Mouse (Mus musculus): ENCODE results near the gene Camk2n1. TPM values are rescaled to one million over a fixed set of nuclear protein-coding genes. Genes with fewer than 3 reads are reported as not detected.
A peak's percentile ranks its signal among the peaks of the same experiment; 100 is the strongest.

The Camk2n1 gene
- total RNA-seq, 2 experiments from 2014 or later = 1,251 to 1,365 TPM

DNA sequence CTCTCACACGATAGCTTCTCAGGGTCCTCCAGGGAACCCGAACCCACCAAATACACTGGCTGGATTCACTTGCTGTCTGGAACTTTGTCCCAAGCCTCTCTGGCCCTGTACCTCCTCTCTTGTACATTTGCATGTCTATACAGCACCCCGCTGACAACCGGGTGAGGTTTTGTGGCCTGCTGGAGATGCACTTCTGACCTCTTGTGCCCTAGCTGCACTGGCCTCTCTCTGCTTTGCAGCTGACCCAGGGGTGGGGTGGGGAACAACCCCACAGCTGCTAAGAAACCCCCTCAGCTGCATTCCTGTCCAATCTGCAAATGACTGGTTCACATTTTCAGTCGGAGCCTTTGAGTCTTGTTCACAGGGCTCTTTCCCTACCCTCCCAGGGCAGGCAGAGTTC lies 9.2 kb upstream of the Camk2n1 start:
- intact Hi-C loops (cut with DNase I) = loop anchor here (5.0 to 10.0 kb wide), 2 partner anchors 347 to 440 kb away; no protein-coding TSS in a partner anchor
- DNase-seq (ENCODE audit: low spot score in 2 of 2) = no peak

DNA sequence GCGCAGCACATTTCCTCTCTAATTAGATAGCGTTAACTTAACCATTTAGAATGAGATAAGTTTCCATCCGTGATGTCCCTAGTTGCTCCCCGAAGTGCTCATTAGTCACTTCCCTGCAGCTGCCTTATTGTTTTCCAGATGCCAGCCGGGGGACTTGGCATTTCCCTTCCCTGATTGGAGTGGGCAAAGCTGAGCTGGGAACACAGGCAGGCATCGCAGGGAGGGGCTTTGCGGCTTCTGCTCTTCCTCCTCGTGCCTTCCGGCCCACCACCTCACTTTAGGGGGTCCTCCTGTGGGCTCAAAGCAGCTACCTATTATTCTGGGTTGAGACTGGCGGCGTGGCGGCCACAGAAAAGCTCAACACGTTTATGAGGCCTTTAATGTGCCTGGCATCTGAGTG lies 7.1 kb upstream of the Camk2n1 start:
- peak in 1 of 2 experiments; percentile 53 for DNase-seq (ENCODE audit: low spot score in 2 of 2)
- intact Hi-C loops (cut with DNase I) = loop anchor here (1.0 to 10.0 kb wide), 6 partner anchors 115 to 438 kb away; no protein-coding TSS in a partner anchor

DNA sequence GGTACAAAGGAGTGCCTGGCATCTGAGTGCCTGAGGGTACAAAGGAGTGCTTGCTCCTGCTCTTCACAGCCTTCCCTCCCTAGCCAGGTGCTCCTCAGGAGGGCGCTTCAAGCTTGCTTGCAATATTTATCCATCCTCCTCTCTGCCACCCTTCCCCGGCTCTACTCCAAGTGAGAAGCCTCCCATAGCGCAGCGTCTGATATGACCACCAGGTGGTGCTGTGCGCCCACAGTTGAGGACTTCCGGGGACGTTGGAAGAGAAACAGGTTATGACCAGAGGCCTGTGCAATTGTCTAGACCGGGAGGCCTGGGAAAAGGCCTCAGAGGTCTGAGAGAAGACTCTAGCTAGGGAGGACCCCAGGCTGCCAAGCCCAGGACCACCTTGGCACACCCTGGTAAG lies 6.7 kb upstream of the Camk2n1 start:
- intact Hi-C loops (cut with DNase I) = loop anchor here (1.0 to 10.0 kb wide), 6 partner anchors 115 to 437 kb away; no protein-coding TSS in a partner anchor
- DNase-seq (ENCODE audit: low spot score in 2 of 2) = peak; percentile 93 to 97

DNA sequence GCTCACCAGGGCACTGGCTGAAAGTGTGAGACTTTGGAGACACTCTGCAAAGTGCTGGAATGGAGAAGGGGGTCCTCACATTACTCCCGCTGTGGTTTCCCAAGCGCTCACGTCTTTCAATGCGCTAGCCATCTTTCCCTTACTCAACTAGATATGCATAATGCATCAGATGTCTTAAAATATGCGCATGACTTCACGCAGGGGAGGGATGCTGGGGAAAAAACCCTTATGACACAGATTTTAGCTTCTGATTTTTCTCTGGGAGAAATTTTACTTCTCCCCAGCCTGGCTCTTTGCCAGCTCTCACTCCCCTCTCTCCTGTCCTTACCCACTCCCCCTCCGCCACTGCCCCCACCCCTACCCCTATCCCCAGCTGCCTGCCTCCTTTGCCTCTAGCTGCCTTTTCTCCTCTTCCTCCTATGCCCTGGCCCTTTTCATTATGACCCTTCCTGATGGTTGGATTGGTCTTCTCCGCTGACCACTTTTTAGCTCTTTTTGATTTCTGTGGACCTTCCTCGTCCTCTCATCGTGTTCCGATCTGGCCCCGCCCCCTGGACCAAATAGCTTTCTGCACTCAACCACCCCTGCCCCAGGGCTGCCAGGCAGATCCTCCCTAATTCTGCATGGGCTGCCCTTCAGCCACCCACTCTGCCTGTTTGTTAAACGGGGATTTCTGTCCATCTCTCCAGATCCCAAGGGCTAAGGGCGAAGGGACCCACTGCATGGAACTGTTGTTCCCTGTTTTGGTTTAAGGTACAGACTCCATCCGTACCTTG lies 6.1 kb upstream of the Camk2n1 start:
- DNase-seq (ENCODE audit: low spot score in 2 of 2) = peak; percentile 54 to 87
- intact Hi-C loops (cut with DNase I) = loop anchor here (1.0 to 10.0 kb wide), 6 partner anchors 114 to 437 kb away; no protein-coding TSS in a partner anchor

DNA sequence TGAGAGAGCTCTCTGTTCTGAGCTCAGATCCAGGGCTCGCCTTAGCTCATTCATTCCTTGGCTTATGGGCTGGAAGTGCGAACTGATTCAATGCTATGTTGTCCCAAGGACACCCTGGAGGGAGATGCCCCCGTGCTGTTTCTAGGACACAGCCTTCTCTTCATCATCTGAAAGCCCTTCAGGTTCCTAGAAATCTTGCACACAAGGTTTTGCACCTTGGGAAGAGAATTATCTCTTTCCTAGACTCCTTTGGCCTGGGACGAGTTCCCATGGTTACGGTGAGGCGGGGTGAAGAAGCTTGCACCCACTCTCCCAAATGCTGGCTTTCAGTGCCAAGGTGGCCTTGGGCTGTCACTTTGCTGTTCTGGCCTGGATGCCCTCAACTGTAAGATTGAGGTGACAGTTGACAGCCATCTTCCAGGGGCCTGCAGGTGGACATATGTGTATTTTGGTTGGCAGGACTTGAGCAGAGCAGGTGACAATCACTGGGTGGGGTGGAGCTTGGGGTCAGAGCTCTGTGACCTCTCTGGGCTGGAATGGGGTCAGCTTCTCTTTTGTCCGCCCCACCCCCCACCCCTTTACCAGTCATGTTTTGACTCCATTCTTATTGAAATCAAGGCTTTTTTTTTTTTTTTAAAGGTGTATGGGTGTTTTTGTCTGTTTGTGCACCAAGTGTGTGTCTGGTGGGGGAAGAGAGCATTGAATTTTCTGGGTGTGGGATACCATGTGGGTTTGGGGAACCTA lies 5.1 kb upstream of the Camk2n1 start:
- DNase-seq (ENCODE audit: low spot score in 2 of 2) = peak in 1 of 2 experiments; percentile 35
- intact Hi-C loops (cut with DNase I) = loop anchor here (5.0 to 10.0 kb wide), 2 partner anchors 343 to 436 kb away; no protein-coding TSS in a partner anchor

DNA sequence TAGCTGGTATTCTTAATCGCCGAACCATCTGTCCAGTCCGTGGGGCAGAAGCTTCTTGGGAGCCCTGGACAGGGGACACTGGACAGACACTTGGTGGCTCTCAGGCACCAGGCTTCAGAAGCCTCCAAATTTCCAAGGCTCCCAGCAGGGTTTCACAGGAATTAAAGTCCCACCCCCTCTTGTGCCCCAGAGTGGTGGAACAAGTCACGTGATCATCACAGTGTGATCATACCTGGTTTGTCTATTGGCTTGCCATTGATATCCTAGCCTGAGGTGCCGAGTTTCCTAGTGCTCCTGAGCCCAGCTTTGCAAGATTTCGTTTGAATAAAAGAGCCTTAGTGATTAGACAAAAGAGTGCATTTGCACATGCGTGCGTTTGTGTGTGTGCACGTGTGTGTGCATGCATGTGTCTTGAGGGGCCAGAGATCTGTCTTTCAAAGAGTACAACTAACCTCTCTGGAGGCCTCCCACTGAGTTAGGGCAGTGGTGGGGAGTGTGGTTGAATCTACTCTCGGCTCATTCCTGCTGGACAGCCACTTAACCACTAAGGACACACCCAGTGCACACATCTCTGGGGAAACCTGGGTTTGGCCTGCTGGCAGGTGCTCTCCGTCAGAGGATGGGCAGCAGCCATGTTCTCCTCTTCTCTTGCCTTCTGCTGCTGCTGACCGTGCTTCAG lies 4.3 kb upstream of the Camk2n1 start:
- DNase-seq (ENCODE audit: low spot score in 2 of 2) = no peak
- intact Hi-C loops (cut with DNase I) = loop anchor here (5.0 to 10.0 kb wide), 2 partner anchors 343 to 435 kb away; no protein-coding TSS in a partner anchor

DNA sequence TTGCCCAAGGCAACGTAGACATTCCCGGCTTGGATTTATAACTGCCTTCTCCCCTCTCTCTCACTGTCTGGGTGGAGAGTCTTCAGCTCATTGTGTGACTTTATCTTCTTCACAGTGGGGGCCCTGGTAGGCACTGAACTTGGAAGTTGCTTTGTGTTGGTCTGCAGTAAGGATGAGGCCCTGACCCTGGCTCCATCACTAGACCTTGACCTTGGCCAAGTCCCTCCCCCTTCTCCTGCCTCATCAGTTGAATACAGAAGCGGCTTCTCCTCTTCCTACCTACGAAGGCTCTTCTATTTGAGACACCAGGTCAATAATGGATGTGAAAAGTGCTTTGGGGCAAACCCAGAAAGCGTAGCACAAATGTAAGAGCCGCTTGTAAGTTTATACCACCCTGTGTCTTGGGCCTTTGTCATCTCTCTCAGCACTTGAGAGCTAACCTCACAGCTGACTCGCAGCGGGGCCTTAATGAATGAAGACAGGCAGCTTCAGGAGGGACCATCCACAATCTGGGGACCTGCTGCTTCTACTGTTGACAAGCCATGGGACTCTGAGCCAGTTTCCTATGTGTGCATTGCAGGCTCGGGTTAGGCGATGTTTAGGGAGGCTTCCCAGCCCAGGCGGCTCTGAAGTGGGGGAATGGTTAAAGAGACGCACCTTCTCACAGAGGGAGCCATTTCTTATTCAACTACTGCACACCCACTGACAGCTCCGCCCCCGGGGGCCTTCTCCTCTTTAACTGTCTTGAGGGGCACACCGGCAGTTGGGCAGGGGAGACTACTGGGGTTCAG lies 1.6 kb upstream of the Camk2n1 start:
- intact Hi-C loops (cut with DNase I) = no loop called here
- no peak for DNase-seq (ENCODE audit: low spot score in 2 of 2)

DNA sequence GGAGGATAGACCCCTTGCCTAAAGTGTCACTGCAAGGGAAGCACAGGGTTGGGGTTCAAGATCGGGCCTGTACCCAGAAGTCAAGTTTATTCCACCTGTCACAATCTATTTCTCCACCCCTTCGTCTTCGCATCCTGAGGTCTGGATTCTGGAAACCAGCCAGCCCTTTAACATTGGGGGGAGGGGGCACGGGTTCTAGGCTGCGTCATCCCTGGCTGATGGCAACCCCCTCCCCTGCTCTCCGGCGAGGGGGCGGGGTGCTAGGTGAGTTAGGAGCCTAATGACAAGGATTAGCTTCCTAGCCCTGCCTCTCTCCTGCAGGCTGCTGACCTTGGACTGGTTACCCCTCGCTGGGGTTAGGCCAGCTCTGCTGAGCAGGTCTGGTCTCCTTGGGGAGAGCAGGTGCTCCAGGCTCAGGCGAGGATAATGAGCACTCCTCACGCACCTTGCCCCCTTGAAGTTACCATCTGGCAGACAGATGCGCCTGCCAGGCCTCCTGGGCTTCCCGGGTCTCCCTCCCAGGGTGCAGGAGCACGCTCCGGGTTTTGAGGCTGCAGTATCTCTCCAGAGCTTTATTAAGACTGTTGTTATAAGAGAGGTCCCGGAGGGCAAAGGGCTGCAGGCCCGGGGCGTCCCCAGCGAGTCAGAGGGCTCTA lies 889 bp upstream of the Camk2n1 start:
- peak in 1 of 2 experiments; percentile 34 for DNase-seq (ENCODE audit: low spot score in 2 of 2)
- intact Hi-C loops (cut with DNase I) = no loop called here

DNA sequence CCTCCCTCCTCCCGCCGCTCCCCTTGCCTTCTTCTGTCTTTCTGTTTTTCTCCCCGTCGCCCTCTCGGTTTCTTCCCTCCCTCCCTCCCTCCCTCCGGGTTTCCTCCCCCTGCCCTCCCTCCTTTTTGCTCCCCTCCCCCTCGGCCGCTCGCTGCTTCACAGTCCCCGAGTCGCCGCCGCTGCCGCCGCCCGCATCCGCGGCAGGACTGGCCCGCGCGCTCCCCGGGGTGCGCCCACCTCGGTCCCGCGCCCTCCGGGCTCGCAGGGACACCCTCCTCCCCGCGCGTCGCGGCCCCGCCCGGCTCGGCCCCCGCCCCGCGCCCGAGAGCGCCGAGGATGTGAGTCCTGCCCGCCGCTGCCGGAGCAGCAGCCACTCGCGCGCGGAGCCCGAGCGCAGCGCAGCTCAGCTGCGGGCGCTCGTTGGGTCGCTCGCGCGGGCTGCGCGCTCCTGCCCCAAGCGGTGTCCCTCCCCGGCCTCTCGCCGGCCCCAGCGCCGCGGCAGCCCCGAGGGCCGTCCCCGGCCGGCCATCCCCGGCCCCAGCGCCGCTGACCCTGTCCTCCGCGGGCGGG lies 542 bp downstream of the Camk2n1 start:
- peak; percentile 79 to 86 for DNase-seq (ENCODE audit: low spot score in 2 of 2)
- intact Hi-C loops (cut with DNase I) = loop anchor here (1.0 to 2.0 kb wide), 2 partner anchors 50 to 108 kb away; no protein-coding TSS in a partner anchor

DNA sequence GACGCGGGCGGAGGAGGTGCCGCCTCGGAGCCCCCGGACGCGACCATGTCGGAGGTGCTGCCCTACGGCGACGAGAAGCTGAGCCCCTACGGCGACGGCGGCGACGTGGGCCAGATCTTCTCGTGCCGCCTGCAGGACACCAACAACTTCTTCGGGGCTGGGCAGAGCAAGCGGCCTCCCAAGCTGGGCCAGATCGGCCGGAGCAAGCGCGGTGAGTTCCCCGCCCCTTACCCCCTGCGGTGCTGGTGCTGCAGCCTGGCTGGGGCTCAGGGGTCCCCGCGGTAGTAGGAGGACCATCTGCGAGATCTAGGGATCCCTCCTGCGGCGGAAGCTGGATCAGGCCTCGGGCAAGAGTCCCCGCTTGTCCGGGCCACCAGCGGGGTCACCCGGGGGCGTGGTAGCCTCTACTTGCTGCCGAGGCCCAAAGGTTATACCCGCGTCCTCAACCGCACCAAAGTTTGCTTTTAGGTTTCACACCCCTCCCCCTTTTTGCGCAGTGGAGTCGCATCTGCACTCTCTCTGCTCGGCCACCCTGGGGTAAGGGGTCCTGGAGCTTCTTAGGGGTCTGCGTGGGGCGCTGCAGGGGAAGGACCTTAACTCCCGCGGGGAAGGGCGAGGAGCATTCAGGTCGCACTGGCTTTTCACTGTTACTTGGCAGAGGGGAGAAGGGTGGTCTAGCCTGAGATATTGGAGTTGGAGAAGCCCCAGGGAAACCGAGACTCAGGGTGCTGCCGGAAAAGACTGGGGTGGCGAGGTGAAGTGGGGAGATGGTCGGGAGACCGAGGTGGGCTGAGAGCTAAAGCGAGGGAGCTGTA lies 1.2 kb downstream of the Camk2n1 start:
- intact Hi-C loops (cut with DNase I) = loop anchor here (2.0 kb wide), 1 partner anchor 107 kb away; no protein-coding TSS in a partner anchor
- DNase-seq (ENCODE audit: low spot score in 2 of 2) = no peak

DNA sequence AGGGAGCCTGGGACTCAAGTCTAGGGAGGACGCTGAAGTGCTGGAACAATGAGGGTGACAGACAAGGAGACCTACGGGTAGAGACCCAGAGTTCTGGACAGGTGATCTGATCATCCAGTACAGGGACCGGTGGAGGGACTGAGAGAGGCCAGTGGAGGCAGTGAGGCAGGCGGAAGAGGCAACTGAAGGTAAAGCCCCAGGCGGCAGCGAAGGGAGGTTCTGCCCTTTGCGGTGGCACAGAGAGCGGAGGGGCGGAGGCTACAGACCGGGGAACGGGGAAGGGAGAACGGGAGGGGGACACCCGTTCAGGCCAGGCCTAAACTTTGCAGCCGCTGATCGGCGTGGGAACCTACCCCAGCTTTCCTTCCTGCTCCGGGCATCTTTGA lies 1.8 kb downstream of the Camk2n1 start:
- intact Hi-C loops (cut with DNase I) = loop anchor here (2.0 kb wide), 1 partner anchor 107 kb away; no protein-coding TSS in a partner anchor
- DNase-seq (ENCODE audit: low spot score in 2 of 2) = no peak

DNA sequence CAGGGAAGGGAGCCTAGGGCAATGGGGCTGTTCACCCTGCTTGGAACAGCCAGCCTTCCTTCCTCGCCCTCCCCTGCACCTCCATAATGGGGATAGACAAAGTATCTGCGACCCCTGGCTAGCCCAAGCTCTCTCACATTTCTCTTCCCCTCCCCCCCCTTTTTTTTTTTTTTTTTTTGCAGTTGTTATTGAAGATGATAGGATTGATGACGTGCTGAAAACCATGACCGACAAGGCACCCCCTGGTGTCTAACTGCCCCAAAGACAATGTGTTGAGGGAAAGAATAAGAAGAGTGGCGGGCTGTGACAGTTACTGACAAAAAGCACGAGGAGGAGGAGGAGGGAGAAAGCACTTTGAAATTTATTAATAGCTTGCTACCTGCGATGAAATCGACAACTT lies 2.4 kb downstream of the Camk2n1 start:
- intact Hi-C loops (cut with DNase I) = no loop called here

DNA sequence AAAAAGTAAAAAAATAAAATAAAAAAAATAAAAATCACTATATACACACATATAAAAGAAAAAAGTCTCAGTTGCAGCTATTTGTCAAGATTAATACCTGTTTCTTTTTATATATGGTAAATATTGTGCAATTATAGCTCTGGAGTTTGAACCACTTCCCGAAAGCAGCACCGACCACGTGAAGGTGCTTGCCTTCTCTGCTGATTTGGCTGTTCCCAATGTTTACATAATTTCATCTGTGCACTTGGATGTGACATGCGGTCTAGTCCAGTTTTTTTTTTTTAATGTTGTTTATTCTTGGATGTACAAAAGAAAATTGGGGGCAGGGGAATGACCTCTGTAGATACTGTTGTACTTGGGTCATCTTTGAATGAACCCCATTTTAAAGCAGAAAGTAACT lies 3.0 kb downstream of the Camk2n1 start:
- intact Hi-C loops (cut with DNase I) = no loop called here
- peak in 1 of 2 experiments; percentile 33 for DNase-seq (ENCODE audit: low spot score in 2 of 2)

More for the DNA sequence above, 2.4 kb downstream of the Camk2n1 start:
- DNase-seq (ENCODE audit: low spot score in 2 of 2) = no peak

DNA sequence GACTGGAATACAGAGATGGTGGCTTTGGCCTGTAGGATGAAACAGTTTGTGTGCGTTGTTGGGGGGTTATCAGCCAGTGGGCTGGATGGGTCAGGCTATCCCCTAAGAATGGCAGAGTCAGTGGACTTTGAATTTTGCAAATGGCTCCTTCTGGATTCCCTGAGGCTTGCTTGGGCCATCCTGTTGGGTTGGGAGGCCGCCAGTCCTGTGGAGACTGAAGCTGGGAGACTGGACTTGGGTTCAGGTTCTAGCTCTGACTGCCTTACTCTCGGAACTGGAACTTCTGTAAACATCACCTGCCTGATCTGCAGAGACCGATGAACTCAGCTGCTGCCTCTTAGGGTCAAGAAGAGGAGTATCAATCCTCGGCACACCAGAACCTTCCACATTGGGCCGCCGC lies 4.1 kb downstream of the Camk2n1 start:
- intact Hi-C loops (cut with DNase I) = no loop called here
- DNase-seq (ENCODE audit: low spot score in 2 of 2) = no peak

DNA sequence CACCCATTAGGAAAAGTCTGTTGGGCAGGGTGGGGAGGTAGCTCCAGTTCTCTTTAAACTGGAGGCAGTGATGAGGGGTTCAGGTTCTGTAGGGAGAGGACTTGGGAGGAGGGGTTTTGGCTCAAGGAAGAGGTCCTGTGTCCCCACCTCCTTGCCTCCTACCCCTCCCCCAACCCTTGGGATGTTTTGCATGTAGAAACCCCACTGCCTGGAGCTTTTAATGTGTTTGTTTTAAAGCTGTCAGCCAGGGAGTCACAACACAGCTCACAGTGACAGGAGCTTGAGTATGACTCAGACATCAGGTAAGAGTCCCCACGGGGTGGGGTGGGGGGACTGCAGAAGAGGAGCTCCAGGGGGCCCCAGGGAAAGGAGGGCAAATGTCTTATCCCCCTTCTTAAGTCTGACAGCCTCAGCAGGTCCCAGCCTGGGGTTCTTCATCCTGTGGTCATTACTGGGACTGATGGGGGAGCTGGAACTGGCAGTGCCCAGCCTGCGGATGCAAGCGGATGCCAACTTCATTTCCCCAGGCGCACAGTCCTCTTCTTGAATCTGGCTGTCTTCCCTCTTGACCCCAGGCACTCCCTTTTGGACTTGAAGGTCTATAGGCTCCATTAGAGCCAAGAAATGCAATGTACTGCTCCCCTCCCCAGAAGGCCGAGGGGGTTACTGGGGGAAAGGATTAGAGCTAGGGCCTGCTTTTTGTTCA lies 4.8 kb downstream of the Camk2n1 start:
- intact Hi-C loops (cut with DNase I) = no loop called here
- DNase-seq (ENCODE audit: low spot score in 2 of 2) = peak in 1 of 2 experiments; percentile 49

DNA sequence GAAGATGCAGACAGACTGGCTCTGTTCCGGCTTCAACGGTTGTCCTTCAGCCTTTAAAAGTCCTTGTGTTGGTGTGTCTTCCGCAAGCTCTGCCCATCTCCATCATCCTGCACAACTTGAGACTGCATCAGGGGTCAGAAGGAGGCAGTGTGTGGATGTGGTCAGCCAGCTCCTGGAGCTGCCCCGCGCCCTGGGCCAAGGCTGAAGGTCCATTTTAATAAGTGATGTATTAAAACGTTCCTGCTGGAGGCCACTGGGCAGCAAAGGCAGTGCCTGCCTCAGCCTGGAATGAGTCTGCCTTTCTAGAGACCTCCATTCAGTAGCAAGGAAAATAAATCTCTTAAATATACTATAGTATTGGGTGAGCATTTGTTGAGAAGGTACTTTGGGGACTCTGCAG lies 5.7 kb downstream of the Camk2n1 start:
- peak in 1 of 2 experiments; percentile 27 for DNase-seq (ENCODE audit: low spot score in 2 of 2)
- intact Hi-C loops (cut with DNase I) = no loop called here

DNA sequence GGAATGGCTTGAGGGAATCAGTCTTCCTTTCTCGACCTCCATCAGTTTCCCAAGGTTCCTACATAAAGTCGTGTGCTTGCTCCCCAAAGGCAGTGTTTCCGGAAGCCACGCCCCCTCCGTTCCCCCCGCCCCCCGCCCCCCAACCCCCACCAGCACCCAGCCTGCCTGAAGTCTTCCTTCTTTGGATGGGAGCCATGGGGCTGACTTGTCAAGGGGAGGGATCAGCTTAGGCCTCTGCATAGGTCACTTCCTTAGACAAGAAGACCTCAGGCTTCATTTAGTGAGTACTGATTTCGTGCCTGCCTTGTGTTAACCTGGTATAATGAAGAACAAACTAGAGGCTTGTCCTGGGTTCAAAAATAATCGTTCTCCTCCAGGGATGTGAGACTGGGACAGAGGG lies 6.8 kb downstream of the Camk2n1 start:
- intact Hi-C loops (cut with DNase I) = no loop called here
- no peak for DNase-seq (ENCODE audit: low spot score in 2 of 2)
